In the genomic region with DNA sequence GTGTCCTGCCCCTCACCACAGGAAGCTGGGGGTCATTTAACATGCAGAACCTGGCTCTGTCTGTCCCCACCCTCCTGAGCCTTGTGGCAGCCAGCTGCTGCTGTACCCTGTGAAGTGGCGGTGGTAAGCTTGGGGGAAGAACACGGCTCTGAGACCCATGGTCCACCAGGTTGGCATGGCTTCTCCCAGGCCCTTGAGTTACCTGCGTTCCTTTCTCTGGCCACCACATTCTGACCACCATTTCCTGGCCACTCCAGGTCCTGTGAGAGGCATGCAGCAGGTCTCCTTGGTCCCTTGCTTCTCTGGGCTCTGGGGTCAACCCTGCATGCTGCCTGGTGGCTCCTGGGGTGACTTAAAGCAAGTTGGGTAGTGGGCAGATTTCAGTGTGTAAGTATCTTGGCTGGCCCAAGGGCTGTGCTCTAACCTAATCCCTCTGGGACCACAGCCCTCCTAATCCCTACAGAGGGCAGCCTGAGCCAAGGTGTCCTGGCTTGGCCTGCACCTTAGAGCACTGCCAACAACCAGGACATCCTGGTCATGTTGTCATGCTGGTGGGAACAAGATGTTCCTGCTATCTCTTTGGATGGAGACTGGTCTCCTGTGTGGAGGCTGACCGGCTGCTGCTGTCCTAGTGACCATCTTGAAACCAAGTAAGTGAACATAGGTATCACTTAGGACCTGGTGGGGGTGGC, we compare ENCODE assay signal across 8 mouse cellular contexts. TPM values are rescaled to one million over a fixed set of nuclear protein-coding genes. Genes with fewer than 3 reads are reported as not detected.
DNase-seq lines count a peak whose midpoint lies in the region; ATAC-seq and TF ChIP-seq lines count a peak whose summit lies in the region.

Plin3 (minus strand) TSS at position 343 of the 692 bp plus-strand sequence.

- no peak for TF ChIP-seq CTCF in ES-Bruce4 (IDR thresholded peaks at IDR 0.05; ENCODE audit: low read depth, low read length)
- no peak for TF ChIP-seq CTCF in liver, postnatal 0 days (IDR thresholded peaks at IDR 0.05; ENCODE audit: low read depth)

- TF ChIP-seq POLR2A in ES-Bruce4 (IDR thresholded peaks at IDR 0.05; ENCODE audit: insufficient read depth, low read length) = no peak

- DNase-seq in cerebellum, adult 9-10 months = peak; percentile 44
- DNase-seq in cerebellum, adult 8-10 months = no peak
- DNase-seq in forebrain, embryonic 14.5 days (ENCODE audit: low spot score) = no peak
- no peak for DNase-seq in heart, postnatal 4 days
- no peak for DNase-seq in liver, postnatal 0 days
- no peak for DNase-seq in kidney, adult 8-10 months

- peak within 1 kb of the TSS; percentile 86; the same call in 1 of the 2 replicates for H3K27ac ChIP-seq in ES-Bruce4 (ENCODE audit: insufficient read depth, low read length)
- no peak within 1 kb of the TSS for H3K27ac ChIP-seq in forebrain, embryonic 14.5 days (ENCODE audit: low read depth, low read length)
- H3K27ac ChIP-seq in liver, postnatal 0 days (ENCODE audit: low read depth) = peak within 1 kb of the TSS; percentile 93

- no peak within 1 kb of the TSS for H3K4me3 ChIP-seq in ES-Bruce4 (ENCODE audit: low read depth, low read length)
- H3K4me3 ChIP-seq in forebrain, embryonic 14.5 days (ENCODE audit: low read depth, low read length) = no peak within 1 kb of the TSS
- H3K4me3 ChIP-seq in liver, postnatal 0 days (ENCODE audit: low read depth, low read length) = no peak within 1 kb of the TSS

- WGBS in forebrain, embryonic 14.5 days = 80% methylated on average over 4 of the region's 4 CpGs
- 82% methylated on average over 4 of the region's 4 CpGs for WGBS in liver, postnatal 0 days (ENCODE audit: insufficient replicate concordance)

- no peak for ATAC-seq in forebrain, embryonic 14.5 days
- no peak for ATAC-seq in liver, postnatal 0 days
- no peak for ATAC-seq in frontal cortex, adult (ENCODE audit: low TSS enrichment)

- no peak for TF ChIP-seq EP300 in ES-Bruce4 (IDR thresholded peaks at IDR 0.05; ENCODE audit: insufficient read depth, low read depth, low read length)
- no peak for TF ChIP-seq EP300 in liver, postnatal 0 days (IDR thresholded peaks at IDR 0.05; ENCODE audit: low read depth)

- H3K9me3 ChIP-seq in ES-Bruce4 (replicated peaks; ENCODE audit: control insufficient read depth, insufficient read depth, low read length, poor library complexity, severe bottlenecking) = no peaks in the 10 kb centered on the region
- H3K9me3 ChIP-seq in forebrain, embryonic 14.5 days (replicated peaks; ENCODE audit: control insufficient read depth, low read length) = no peaks in the 10 kb centered on the region
- no peaks in the 10 kb centered on the region for H3K9me3 ChIP-seq in liver, postnatal 0 days (ENCODE audit: low read length)

- H3K4me1 ChIP-seq in ES-Bruce4 (ENCODE audit: control insufficient read depth, insufficient read depth, low read length) = peaks cover 9% of the 10 kb centered on the region
- peaks cover 15% of the 10 kb centered on the region for H3K4me1 ChIP-seq in forebrain, embryonic 14.5 days (ENCODE audit: control insufficient read depth, insufficient read depth, low read length)
- peaks cover 39% of the 10 kb centered on the region for H3K4me1 ChIP-seq in liver, postnatal 0 days (ENCODE audit: insufficient read depth)

- no peaks in the 10 kb centered on the region for H3K27me3 ChIP-seq in ES-Bruce4 (ENCODE audit: control insufficient read depth, insufficient read depth, low read length, poor library complexity, severe bottlenecking)
- H3K27me3 ChIP-seq in forebrain, embryonic 14.5 days (replicated peaks; ENCODE audit: control insufficient read depth, insufficient read depth, low read length) = no peaks in the 10 kb centered on the region
- H3K27me3 ChIP-seq in liver, postnatal 0 days (ENCODE audit: insufficient read depth, low read length) = no peaks in the 10 kb centered on the region

- H3K36me3 ChIP-seq in ES-Bruce4 (ENCODE audit: control insufficient read depth, insufficient read depth, low read length, poor library complexity, severe bottlenecking) = no peaks in the 10 kb centered on the region
- no peaks in the 10 kb centered on the region for H3K36me3 ChIP-seq in forebrain, embryonic 14.5 days (ENCODE audit: control insufficient read depth, insufficient read depth, low read length)
- no peaks in the 10 kb centered on the region for H3K36me3 ChIP-seq in liver, postnatal 0 days (replicated peaks; ENCODE audit: insufficient read depth, low read length)

- H3K9ac ChIP-seq in ES-Bruce4 (ENCODE audit: low read depth, poor library complexity, severe bottlenecking) = peak within 1 kb of the TSS; percentile 65
- H3K9ac ChIP-seq in forebrain, embryonic 14.5 days (ENCODE audit: low read length) = no peak within 1 kb of the TSS
- H3K9ac ChIP-seq in liver, postnatal 0 days (replicated peaks) = peak within 1 kb of the TSS; percentile 56; the same call in 1 of the 2 replicates

- no peak within 1 kb of the TSS for H3K4me2 ChIP-seq in forebrain, embryonic 14.5 days (ENCODE audit: low read length)
- H3K4me2 ChIP-seq in liver, postnatal 0 days (ENCODE audit: low read depth, low read length) = peak within 1 kb of the TSS; percentile 86

RNA-seq across cellular contexts. Expression of gene Plin3, which starts in this region (rescaled TPM):
- 57.1 and 60.2 TPM in 2 replicates for polyA plus RNA-seq in ES-Bruce4 (2011; ENCODE audit: insufficient read depth, insufficient read length, low read depth, missing spikeins)
- polyA plus RNA-seq in forebrain, embryonic 14.5 days (2014; fragmentation: Nextera tagmentation; extraction: Ambion mirVana) = 15.3 and 17.8 TPM in 2 replicates
- total RNA-seq in heart, postnatal 4 days (2021) = 10 to 100 TPM; 56.3 to 65.7 TPM
- 25.8 and 26.8 TPM in 2 replicates for polyA plus RNA-seq in liver, postnatal 0 days (2015; fragmentation: Nextera tagmentation; extraction: Ambion mirVana)
